Mouse (Mus musculus): ENCODE data around the gene Prpf40b.

DNA sequence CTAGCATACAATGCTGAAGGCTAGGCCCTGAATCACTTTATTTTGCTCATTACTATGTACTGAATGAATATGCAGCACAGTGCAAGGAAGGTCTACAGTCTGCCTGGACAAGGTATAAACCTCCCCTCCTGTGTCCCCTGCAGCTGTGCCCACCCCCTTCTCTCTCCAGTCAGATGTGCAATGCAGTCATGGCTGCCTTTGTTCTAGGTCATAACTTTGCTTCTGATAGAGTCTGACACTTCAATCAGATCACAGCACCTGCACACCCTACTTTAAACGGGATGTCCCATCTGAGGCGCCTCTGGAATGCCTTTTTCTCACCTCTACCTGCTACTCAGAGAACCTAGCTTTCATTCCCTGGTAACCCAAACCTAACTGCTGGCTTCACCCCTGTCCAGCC lies 44.0 kb downstream of the Prpf40b start:
- no peak for TF ChIP-seq CTCF (IDR thresholded peaks at IDR 0.05; ENCODE audit: low read depth)
- no peak for TF ChIP-seq EP300 (IDR thresholded peaks at IDR 0.05; ENCODE audit: low read depth)
